Mouse (Mus musculus) ES-Bruce4 (cell line): ENCODE results near the gene Plekho1.

Source experiments
- CTCF ChIP-seq: IDR thresholded peaks from one replicate; pipeline ENCODE4 v1.8.1; 2011; ENCODE audit warnings: low read depth, low read length
- POLR2A ChIP-seq: IDR thresholded peaks from one replicate; pipeline ENCODE4 v1.8.1; 2011; ENCODE audit warnings: low read length; ENCODE audit not compliant: insufficient read depth

GRCm38 (mm10) chr3:96016257-96016889 lies 20.6 kb upstream of the Plekho1 start:
- TF ChIP-seq POLR2A = no peak
- no peak for TF ChIP-seq CTCF
